Mouse (Mus musculus): ENCODE data around the gene Fgf14. TPM values are rescaled to one million over a fixed set of nuclear protein-coding genes. Genes with fewer than 3 reads are reported as not detected.
"Not testable (repeated sequence)": the region's sequence is repeated elsewhere in the genome, so short reads cannot be mapped to it uniquely, and the experiment has no call there.

The Fgf14 gene
- polyA plus RNA-seq, 1 experiment from 2014 or later: 1.3 TPM

DNA sequence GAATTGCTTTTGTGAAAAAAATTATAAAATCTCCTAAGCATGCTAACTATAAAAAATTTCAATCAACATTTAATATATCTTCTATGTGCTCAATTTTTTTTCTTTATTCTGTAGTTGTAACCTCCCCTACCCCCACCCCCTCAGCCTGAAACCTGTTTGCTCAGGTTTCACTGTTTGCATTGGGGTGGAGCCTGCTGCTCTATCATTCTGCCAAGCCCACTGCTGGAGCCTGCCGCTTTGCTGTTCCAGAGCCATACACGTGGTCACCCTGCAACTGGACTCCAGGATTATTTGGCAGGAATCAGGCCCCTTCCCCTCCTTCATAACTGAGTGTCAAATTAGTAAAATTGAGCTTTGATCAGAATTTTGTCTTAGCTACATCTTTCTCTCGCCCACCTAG, 237.6 kb downstream of the Fgf14 start:
- not testable (repeated sequence) for H3K36me3 ChIP-seq (ENCODE audit: control insufficient read depth, insufficient read depth, low read length); H3K9ac ChIP-seq (ENCODE audit: low read depth, low read length); H3K4me3 ChIP-seq (ENCODE audit: low read length); H3K4me1 ChIP-seq (ENCODE audit: control insufficient read depth, insufficient read depth, low read length); H3K4me2 ChIP-seq (ENCODE audit: low read depth, low read length); H3K9me3 ChIP-seq (ENCODE audit: control insufficient read depth, low read length); H3K27ac ChIP-seq (ENCODE audit: low read length); H3K27me3 ChIP-seq (replicated peaks; ENCODE audit: control insufficient read depth, insufficient read depth, low read length)
- peak; percentile 77; the same call in 1 of the 2 replicates for ATAC-seq
- WGBS: 25% methylated on average over 3 of the region's 3 CpGs

- H3K4me2 ChIP-seq (ENCODE audit: low read depth, low read length): no peak overlapping the region
- WGBS: 67% methylated on average over 2 of the region's 2 CpGs
- H3K27me3 ChIP-seq (replicated peaks; ENCODE audit: control insufficient read depth, insufficient read depth, low read length): no peaks in the 10 kb centered on the region
- no peak overlapping the region for H3K27ac ChIP-seq (ENCODE audit: low read length)
- ATAC-seq: no peak
- H3K4me1 ChIP-seq (ENCODE audit: control insufficient read depth, insufficient read depth, low read length): no peaks in the 10 kb centered on the region
- H3K9me3 ChIP-seq (ENCODE audit: control insufficient read depth, low read length): no peaks in the 10 kb centered on the region
- H3K9ac ChIP-seq (ENCODE audit: low read depth, low read length): no peak overlapping the region
- H3K36me3 ChIP-seq (ENCODE audit: control insufficient read depth, insufficient read depth, low read length): no peaks in the 10 kb centered on the region
- no peak overlapping the region for H3K4me3 ChIP-seq (ENCODE audit: low read length)
Observed at GRCm38 (mm10) chr14:124411890-124412289, 265.0 kb downstream of the Fgf14 start.

- no peak overlapping the region for H3K4me2 ChIP-seq (ENCODE audit: low read depth, low read length)
- H3K4me1 ChIP-seq (ENCODE audit: control insufficient read depth, insufficient read depth, low read length): no peaks in the 10 kb centered on the region
- H3K9ac ChIP-seq (ENCODE audit: low read depth, low read length): no peak overlapping the region
- H3K36me3 ChIP-seq (ENCODE audit: control insufficient read depth, insufficient read depth, low read length): no peaks in the 10 kb centered on the region
- ATAC-seq: no peak
- no peak overlapping the region for H3K27ac ChIP-seq (ENCODE audit: low read length)
- 2% methylated on average over 1 of the region's 1 CpGs for WGBS
- H3K4me3 ChIP-seq (ENCODE audit: low read length): no peak overlapping the region
- no peaks in the 10 kb centered on the region for H3K9me3 ChIP-seq (ENCODE audit: control insufficient read depth, low read length)
- H3K27me3 ChIP-seq (replicated peaks; ENCODE audit: control insufficient read depth, insufficient read depth, low read length): no peaks in the 10 kb centered on the region
Observed at GRCm38 (mm10) chr14:124410945-124411344, 266.0 kb downstream of the Fgf14 start.

GRCm38 (mm10) chr14:124328391-124328790, 348.5 kb downstream of the Fgf14 start:
- Histone ChIP-seq H3K9me3 (ENCODE audit: control insufficient read depth, low read length) (no peaks in the 10 kb centered on the region), H3K4me1 (ENCODE audit: control insufficient read depth, insufficient read depth, low read length) (no peaks in the 10 kb centered on the region), H3K27me3 (replicated peaks; ENCODE audit: control insufficient read depth, insufficient read depth, low read length) (no peaks in the 10 kb centered on the region), H3K4me3 (ENCODE audit: low read length) (no peak overlapping the region), H3K4me2 (ENCODE audit: low read depth, low read length) (no peak overlapping the region), H3K27ac (ENCODE audit: low read length) (no peak overlapping the region), H3K36me3 (ENCODE audit: control insufficient read depth, insufficient read depth, low read length) (no peaks in the 10 kb centered on the region), H3K9ac (ENCODE audit: low read depth, low read length) (no peak overlapping the region)
- no peak for ATAC-seq

DNA sequence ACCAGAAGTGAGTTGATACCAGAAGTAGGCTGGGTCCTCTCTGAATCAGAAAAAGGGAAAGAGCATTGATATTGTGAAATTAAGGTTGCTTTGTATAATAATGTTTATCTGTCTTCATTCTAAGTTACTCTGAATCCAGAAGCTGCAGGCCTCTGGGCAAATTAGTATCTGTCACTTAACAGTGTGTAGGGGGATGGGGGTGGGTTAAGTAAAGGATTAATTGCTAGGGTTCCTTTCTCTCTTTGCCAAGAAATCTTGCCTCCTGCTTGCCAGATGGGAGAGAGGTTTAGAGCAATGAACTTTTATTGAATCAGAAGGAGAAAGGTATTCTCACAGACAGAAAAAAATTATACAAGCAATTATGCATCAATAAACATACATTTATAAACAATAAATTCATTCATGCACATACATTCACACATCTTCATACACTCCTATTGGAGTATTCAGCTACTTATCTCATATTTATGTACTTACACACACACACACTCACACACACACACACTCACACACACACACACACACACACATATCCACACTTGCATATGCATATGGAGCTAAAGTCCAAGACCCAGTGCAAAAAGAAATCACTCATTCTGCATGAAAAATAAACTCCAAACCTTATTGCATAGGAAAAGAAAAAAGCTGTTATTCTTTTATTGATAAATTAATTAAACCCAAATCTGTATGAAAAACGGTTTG, 357.8 kb downstream of the Fgf14 start:
- Histone ChIP-seq H3K27me3 (replicated peaks; ENCODE audit: control insufficient read depth, insufficient read depth, low read length) (no peaks in the 10 kb centered on the region), H3K4me1 (ENCODE audit: control insufficient read depth, insufficient read depth, low read length) (no peaks in the 10 kb centered on the region), H3K36me3 (ENCODE audit: control insufficient read depth, insufficient read depth, low read length) (no peaks in the 10 kb centered on the region), H3K9me3 (ENCODE audit: control insufficient read depth, low read length) (no peaks in the 10 kb centered on the region), H3K4me2 (ENCODE audit: low read depth, low read length) (no peak overlapping the region), H3K9ac (ENCODE audit: low read depth, low read length) (no peak overlapping the region), H3K27ac (ENCODE audit: low read length) (no peak overlapping the region), H3K4me3 (ENCODE audit: low read length) (no peak overlapping the region)
- ATAC-seq: no peak
- WGBS: 53% methylated on average over 1 of the region's 1 CpGs

GRCm38 (mm10) chr14:124315513-124315912, 361.4 kb downstream of the Fgf14 start:
- H3K4me1 ChIP-seq (ENCODE audit: control insufficient read depth, insufficient read depth, low read length): no peaks in the 10 kb centered on the region
- 83% methylated on average over 2 of the region's 2 CpGs for WGBS
- H3K9me3 ChIP-seq (ENCODE audit: control insufficient read depth, low read length): no peaks in the 10 kb centered on the region
- no peak overlapping the region for H3K27ac ChIP-seq (ENCODE audit: low read length)
- no peak overlapping the region for H3K9ac ChIP-seq (ENCODE audit: low read depth, low read length)
- H3K4me2 ChIP-seq (ENCODE audit: low read depth, low read length): no peak overlapping the region
- no peak overlapping the region for H3K4me3 ChIP-seq (ENCODE audit: low read length)
- no peak for ATAC-seq
- no peaks in the 10 kb centered on the region for H3K27me3 ChIP-seq (replicated peaks; ENCODE audit: control insufficient read depth, insufficient read depth, low read length)
- H3K36me3 ChIP-seq (ENCODE audit: control insufficient read depth, insufficient read depth, low read length): no peaks in the 10 kb centered on the region

GRCm38 (mm10) chr14:124287027-124287426, 389.9 kb downstream of the Fgf14 start:
- no peaks in the 10 kb centered on the region for H3K4me1 ChIP-seq (ENCODE audit: control insufficient read depth, insufficient read depth, low read length)
- H3K4me3 ChIP-seq (ENCODE audit: low read length): no peak overlapping the region
- H3K36me3 ChIP-seq (ENCODE audit: control insufficient read depth, insufficient read depth, low read length): no peaks in the 10 kb centered on the region
- H3K27ac ChIP-seq (ENCODE audit: low read length): no peak overlapping the region
- no peak for ATAC-seq
- H3K4me2 ChIP-seq (ENCODE audit: low read depth, low read length): no peak overlapping the region
- H3K9me3 ChIP-seq (ENCODE audit: control insufficient read depth, low read length): no peaks in the 10 kb centered on the region
- H3K27me3 ChIP-seq (replicated peaks; ENCODE audit: control insufficient read depth, insufficient read depth, low read length): no peaks in the 10 kb centered on the region
- no peak overlapping the region for H3K9ac ChIP-seq (ENCODE audit: low read depth, low read length)

DNA sequence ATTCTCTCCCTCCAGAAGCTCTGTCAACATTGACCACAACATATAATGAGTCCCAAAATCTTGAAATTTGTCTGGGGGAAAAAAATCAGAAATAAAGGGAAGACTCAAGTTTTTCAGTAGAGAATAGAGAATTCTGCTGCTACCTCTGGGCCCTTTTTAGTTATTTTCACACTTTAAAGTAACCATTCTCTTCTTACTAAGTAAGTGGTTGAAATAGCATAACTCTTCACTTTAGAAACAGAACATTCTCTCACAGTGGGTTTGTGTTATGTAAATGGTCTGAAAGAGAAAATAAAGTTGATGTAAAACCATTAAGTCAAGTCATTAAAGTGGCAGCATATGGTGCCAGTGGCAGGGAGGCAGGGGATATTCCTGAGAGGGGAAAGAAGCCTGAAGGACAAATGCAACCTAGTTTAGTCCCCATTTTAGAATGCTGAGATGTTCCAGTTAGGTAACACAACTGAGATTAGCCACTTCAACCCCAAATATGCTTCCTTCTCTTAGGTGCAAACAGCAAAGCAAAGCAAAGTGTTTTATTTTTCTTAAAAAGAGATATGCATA, 398.5 kb downstream of the Fgf14 start:
- Histone ChIP-seq H3K27ac (ENCODE audit: low read length) (no peak overlapping the region), H3K9me3 (ENCODE audit: control insufficient read depth, low read length) (no peaks in the 10 kb centered on the region), H3K4me3 (ENCODE audit: low read length) (no peak overlapping the region), H3K4me1 (ENCODE audit: control insufficient read depth, insufficient read depth, low read length) (no peaks in the 10 kb centered on the region), H3K4me2 (ENCODE audit: low read depth, low read length) (no peak overlapping the region), H3K9ac (ENCODE audit: low read depth, low read length) (no peak overlapping the region), H3K36me3 (ENCODE audit: control insufficient read depth, insufficient read depth, low read length) (no peaks in the 10 kb centered on the region), H3K27me3 (replicated peaks; ENCODE audit: control insufficient read depth, insufficient read depth, low read length) (no peaks in the 10 kb centered on the region)
- ATAC-seq: no peak

GRCm38 (mm10) chr14:124266977-124267376, 409.9 kb downstream of the Fgf14 start:
- Histone ChIP-seq H3K27ac (ENCODE audit: low read length) (no peak overlapping the region), H3K9me3 (ENCODE audit: control insufficient read depth, low read length) (no peaks in the 10 kb centered on the region), H3K4me2 (ENCODE audit: low read depth, low read length) (no peak overlapping the region), H3K27me3 (replicated peaks; ENCODE audit: control insufficient read depth, insufficient read depth, low read length) (no peaks in the 10 kb centered on the region), H3K36me3 (ENCODE audit: control insufficient read depth, insufficient read depth, low read length) (no peaks in the 10 kb centered on the region), H3K4me1 (ENCODE audit: control insufficient read depth, insufficient read depth, low read length) (no peaks in the 10 kb centered on the region), H3K4me3 (ENCODE audit: low read length) (no peak overlapping the region), H3K9ac (ENCODE audit: low read depth, low read length) (no peak overlapping the region)
- no peak for ATAC-seq

DNA sequence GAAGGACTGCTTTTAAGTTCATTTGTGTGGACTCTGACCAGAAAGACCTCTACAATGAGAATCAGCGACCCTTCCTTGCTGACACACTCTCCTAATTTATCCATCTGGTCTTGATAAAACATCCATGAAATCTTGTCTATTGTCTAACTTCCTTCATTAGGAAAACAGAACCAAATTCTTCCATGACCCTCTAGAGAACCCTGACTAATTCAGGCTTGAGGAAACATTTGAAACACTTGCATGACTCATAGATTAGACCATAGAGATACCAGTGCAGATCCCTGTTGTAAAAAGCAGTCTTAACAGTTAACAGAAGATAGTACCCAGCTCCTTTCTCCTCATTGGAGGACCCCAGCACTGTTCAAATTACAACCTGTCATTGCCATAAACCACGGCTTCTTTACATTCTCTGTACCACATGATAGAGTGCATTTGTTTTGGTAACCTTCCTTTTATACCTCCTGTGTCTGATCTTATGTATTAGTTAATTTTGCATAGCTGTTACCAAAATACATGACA, 412.3 kb downstream of the Fgf14 start:
- no peak overlapping the region for H3K9ac ChIP-seq (ENCODE audit: low read depth, low read length)
- no peaks in the 10 kb centered on the region for H3K9me3 ChIP-seq (ENCODE audit: control insufficient read depth, low read length)
- ATAC-seq: peak; percentile 98
- H3K4me1 ChIP-seq (ENCODE audit: control insufficient read depth, insufficient read depth, low read length): no peaks in the 10 kb centered on the region
- 34% methylated on average over 2 of the region's 2 CpGs for WGBS
- no peaks in the 10 kb centered on the region for H3K27me3 ChIP-seq (replicated peaks; ENCODE audit: control insufficient read depth, insufficient read depth, low read length)
- no peak overlapping the region for H3K4me3 ChIP-seq (ENCODE audit: low read length)
- H3K4me2 ChIP-seq (ENCODE audit: low read depth, low read length): no peak overlapping the region
- no peak overlapping the region for H3K27ac ChIP-seq (ENCODE audit: low read length)
- H3K36me3 ChIP-seq (ENCODE audit: control insufficient read depth, insufficient read depth, low read length): no peaks in the 10 kb centered on the region
